In the genomic region with DNA sequence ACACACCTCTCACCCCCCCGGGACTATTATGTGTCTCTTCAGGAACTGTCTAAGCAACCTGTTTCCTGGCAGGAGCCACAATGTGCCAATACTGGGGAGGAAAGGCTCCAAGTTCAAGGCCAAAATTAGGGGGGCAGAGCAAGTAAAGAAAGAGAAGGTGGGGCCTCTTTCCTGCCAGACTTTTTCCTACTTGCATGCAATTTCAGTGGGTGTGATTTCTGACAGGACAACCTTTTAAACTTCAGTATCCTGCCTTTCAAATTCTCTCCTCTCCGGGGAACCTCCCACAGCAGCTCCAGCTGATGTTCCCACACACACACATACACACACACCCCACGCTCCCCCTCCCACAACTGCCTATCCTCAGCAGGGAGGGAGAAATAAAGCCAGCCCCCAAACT, we compare ENCODE assay signal across 11 mouse cellular contexts.
DNase-seq lines count a peak whose midpoint lies in the region; ATAC-seq and TF ChIP-seq lines count a peak whose summit lies in the region.
"Had no signal": no experiment of that assay in that cellular context is flagged by ENCODE, and none has a peak within 500 bp of the region (broad histone marks: within the 10 kb centered on the region; RNA-seq: fewer than 3 reads in every experiment).

No protein-coding gene starts in this region.

- no peak overlapping the region for H3K4me3 ChIP-seq in intestine, embryonic 15.5 days (replicated peaks)
- no peak overlapping the region for H3K4me3 ChIP-seq in intestine, postnatal 0 days (ENCODE audit: low read depth, low read length)
- no peak overlapping the region for H3K4me3 ChIP-seq in heart, embryonic 16.5 days (ENCODE audit: low read length)
- H3K4me3 ChIP-seq in hindbrain, embryonic 10.5 days = no peak overlapping the region
- H3K4me3 ChIP-seq: lung, embryonic 15.5 days had no signal

- no peaks in the 10 kb centered on the region for H3K36me3 ChIP-seq in intestine, embryonic 15.5 days
- H3K36me3 ChIP-seq in intestine, postnatal 0 days (ENCODE audit: control insufficient read depth, insufficient read depth) = no peaks in the 10 kb centered on the region
- no peaks in the 10 kb centered on the region for H3K36me3 ChIP-seq in heart, embryonic 16.5 days (ENCODE audit: control insufficient read depth, insufficient read depth)
- no peaks in the 10 kb centered on the region for H3K36me3 ChIP-seq in hindbrain, embryonic 10.5 days
- H3K36me3 ChIP-seq: lung, embryonic 15.5 days had no signal

- no peaks in the 10 kb centered on the region for H3K9me3 ChIP-seq in intestine, embryonic 15.5 days
- H3K9me3 ChIP-seq in intestine, postnatal 0 days (ENCODE audit: control insufficient read depth) = no peaks in the 10 kb centered on the region
- H3K9me3 ChIP-seq in heart, embryonic 16.5 days (replicated peaks; ENCODE audit: control insufficient read depth, low read length) = no peaks in the 10 kb centered on the region; the same call in 1 of the 2 replicates
- no peaks in the 10 kb centered on the region for H3K9me3 ChIP-seq in hindbrain, embryonic 10.5 days
- H3K9me3 ChIP-seq: lung, embryonic 15.5 days had no signal

- no peak for TF ChIP-seq CTCF in intestine, postnatal 0 days (IDR thresholded peaks at IDR 0.05; ENCODE audit: low read depth)

- 0 out of 2 replicates have a peak, but pooled peaks cover 2% of the 10 kb centered on the region for H3K4me1 ChIP-seq in intestine, embryonic 15.5 days (replicated peaks)
- no peaks in the 10 kb centered on the region for H3K4me1 ChIP-seq in intestine, postnatal 0 days (replicated peaks; ENCODE audit: control insufficient read depth, insufficient read depth, low read length)
- H3K4me1 ChIP-seq in heart, embryonic 16.5 days (ENCODE audit: control insufficient read depth, insufficient read depth, low read length) = peaks cover 14% of the 10 kb centered on the region
- H3K4me1 ChIP-seq in hindbrain, embryonic 10.5 days (replicated peaks) = peaks cover 16% of the 10 kb centered on the region

- DNase-seq in adrenal gland, postnatal 36 days = peak; percentile 21 to 35
- peak; percentile 69 for DNase-seq in kidney, postnatal 14 days
- DNase-seq in hindbrain, embryonic 10.5 days (ENCODE audit: low spot score) = no peak
- no peak for DNase-seq in right cerebral cortex, postnatal 10 days (ENCODE audit: low spot score in 2 of 2)
- no peak for DNase-seq in cerebellum, postnatal 36 days
- DNase-seq: cerebellum, adult 9-11 months; right cerebral cortex, adult 18-20 months had no signal

- 58% methylated on average over 3 of the region's 3 CpGs for WGBS in intestine, embryonic 15.5 days
- WGBS in intestine, postnatal 0 days = 59% methylated on average over 3 of the region's 3 CpGs
- 62% methylated on average over 3 of the region's 3 CpGs for WGBS in heart, embryonic 16.5 days
- WGBS in hindbrain, embryonic 10.5 days = 74% methylated on average over 3 of the region's 3 CpGs

- ATAC-seq in intestine, embryonic 15.5 days = peak; percentile 43; the same call in 1 of the 2 replicates
- no peak for ATAC-seq in intestine, postnatal 0 days
- peak; percentile 65 for ATAC-seq in heart, embryonic 16.5 days (replicated peaks; ENCODE audit: extremely low read depth, insufficient read depth, low FRiP score)

- no peak overlapping the region for H3K27ac ChIP-seq in intestine, embryonic 15.5 days
- no peak overlapping the region for H3K27ac ChIP-seq in intestine, postnatal 0 days (ENCODE audit: low read depth, low read length)
- peak overlapping the region; percentile 18; the same call in 1 of the 2 replicates for H3K27ac ChIP-seq in heart, embryonic 16.5 days (ENCODE audit: low read length)
- H3K27ac ChIP-seq in hindbrain, embryonic 10.5 days = no peak overlapping the region
- H3K27ac ChIP-seq: lung, embryonic 15.5 days had no signal

- no peak overlapping the region for H3K4me2 ChIP-seq in intestine, embryonic 15.5 days (replicated peaks)
- H3K4me2 ChIP-seq in intestine, postnatal 0 days (replicated peaks; ENCODE audit: low read depth) = no peak overlapping the region
- H3K4me2 ChIP-seq in heart, embryonic 16.5 days (ENCODE audit: low read depth, low read length) = no peak overlapping the region
- H3K4me2 ChIP-seq: lung, embryonic 15.5 days had no signal

- no peaks in the 10 kb centered on the region for H3K27me3 ChIP-seq in intestine, embryonic 15.5 days (replicated peaks)
- no peaks in the 10 kb centered on the region for H3K27me3 ChIP-seq in intestine, postnatal 0 days (replicated peaks; ENCODE audit: control insufficient read depth, insufficient read depth, low read length)
- H3K27me3 ChIP-seq in heart, embryonic 16.5 days (ENCODE audit: control insufficient read depth, insufficient read depth, low read length) = no peaks in the 10 kb centered on the region
- H3K27me3 ChIP-seq in hindbrain, embryonic 10.5 days (ENCODE audit: insufficient read depth, poor library complexity, severe bottlenecking) = no peaks in the 10 kb centered on the region
- H3K27me3 ChIP-seq: lung, embryonic 15.5 days had no signal

- no peak overlapping the region for H3K9ac ChIP-seq in intestine, embryonic 15.5 days
- H3K9ac ChIP-seq in intestine, postnatal 0 days (ENCODE audit: low read depth, low read length) = no peak overlapping the region
- H3K9ac ChIP-seq in heart, embryonic 16.5 days (ENCODE audit: low read length) = no peak overlapping the region
- H3K9ac ChIP-seq: lung, embryonic 15.5 days had no signal

Comparison
In these comparisons a context has a peak if more than half of its experiments do, and no peak if none do; other contexts are left out.
1. DNase-seq: peak in adrenal gland, postnatal 36 days (2 of 2) and kidney, postnatal 14 days (single experiment); none in hindbrain, embryonic 10.5 days (single experiment), right cerebral cortex, postnatal 10 days (0 of 2) and cerebellum, postnatal 36 days (0 of 2).